Mouse (Mus musculus) liver, embryonic 15.5 days (tissue): ENCODE measurements around the gene Rere. TPM values are rescaled to one million over a fixed set of nuclear protein-coding genes. Genes with fewer than 3 reads are reported as not detected.

Experiments
- ATAC-seq: fragments of 200-750 bp; cut with Nextera tagmentation; 2 replicates; pipeline ENCODE4 v1.8.0; 2017; ENCODE audit warnings: moderate number of reproducible peaks, mild to moderate bottlenecking, moderate library complexity; ENCODE audit not compliant: insufficient read depth
- H3K27ac ChIP-seq: fragments of 300-500 bp; sonication (generic); replicated peaks from 2 replicates; pipeline ENCODE4 v1.5.1; 2015; ENCODE audit warnings: mild to moderate bottlenecking, inconsistent platforms
- H3K27me3 ChIP-seq: fragments of 300-500 bp; sonication (generic); 2 replicates; pipeline ENCODE4 v1.6.1; 2015; ENCODE audit warnings: mild to moderate bottlenecking, inconsistent platforms
- H3K36me3 ChIP-seq: fragments of 300-500 bp; sonication (generic); replicated peaks from 2 replicates; pipeline ENCODE4 v1.6.1; 2015; ENCODE audit warnings: moderate library complexity, mild to moderate bottlenecking, inconsistent platforms
- H3K4me1 ChIP-seq: fragments of 300-500 bp; sonication (generic); replicated peaks from 2 replicates; pipeline ENCODE4 v1.6.1; 2015; ENCODE audit warnings: inconsistent platforms
- H3K4me2 ChIP-seq: fragments of 300-500 bp; sonication (generic); 2 replicates; pipeline ENCODE4 v1.6.1; 2015; ENCODE audit warnings: moderate library complexity, mild to moderate bottlenecking, inconsistent platforms
- H3K4me3 ChIP-seq: fragments of 300-500 bp; sonication (generic); replicated peaks from 2 replicates; pipeline ENCODE4 v1.5.1; 2015; ENCODE audit warnings: mild to moderate bottlenecking, inconsistent platforms
- H3K9ac ChIP-seq: fragments of 300-500 bp; sonication (generic); 2 replicates; pipeline ENCODE4 v1.6.1; 2015; ENCODE audit warnings: moderate library complexity, mild to moderate bottlenecking, inconsistent platforms
- H3K9me3 ChIP-seq: fragments of 300-500 bp; sonication (generic); replicated peaks from 2 replicates; pipeline ENCODE4 v1.6.1; 2016; ENCODE audit warnings: inconsistent platforms
- WGBS: fragments of 180-500 bp; shearing (Covaris S2); methylation state at CpG from one replicate; pipeline ENCODE4 v1.1.7; 2015; ENCODE audit warnings: mixed read lengths; ENCODE audit not compliant: insufficient replicate concordance; 5-methylcytosine and 5-hydroxymethylcytosine counted together
- polyA plus RNA-seq: library from polyadenylated mRNA; unstranded; fragments of >200 nt; fragmentation: Nextera tagmentation; extraction: Ambion mirVana; gene quantifications from 2 replicates; pipeline ENCODE4 v1.2.1, GENCODE M21; 2015

Rere gene
- polyA plus RNA-seq, 1 experiment from 2014 or later: 5.3 TPM

DNA sequence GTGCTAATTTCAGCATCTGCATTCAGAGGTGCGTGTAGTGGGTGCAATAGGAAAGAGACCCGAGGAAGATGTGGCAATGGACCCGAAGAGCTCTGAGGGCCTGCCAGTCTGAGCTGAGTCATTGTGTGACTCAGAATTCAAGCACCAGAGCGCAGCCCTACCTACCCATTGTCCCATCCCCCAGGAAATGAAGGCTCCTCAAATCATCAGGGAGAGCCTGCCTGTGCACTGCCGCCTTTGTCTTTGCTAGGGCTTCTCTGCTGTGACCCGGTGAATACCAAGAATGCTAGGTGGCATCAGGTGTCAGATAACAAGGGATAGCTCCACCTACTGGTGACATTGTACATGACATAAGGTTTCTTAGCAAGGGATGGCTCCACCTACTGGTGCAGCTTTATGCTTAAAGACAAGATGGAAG lies 41.5 kb upstream of the Rere start:
- Histone ChIP-seq H3K36me3 (peaks cover 51% of the 10 kb centered on the region), H3K9ac (no peak overlapping the region), H3K4me2 (peak overlapping the region; percentile 97), H3K4me3 (0 out of 2 replicates have a peak overlapping the region, but pooled peaks have one; percentile 88), H3K9me3 (no peaks in the 10 kb centered on the region), H3K27ac (peak overlapping the region; percentile 38; the same call in 1 of the 2 replicates), H3K4me1 (peaks cover 76% of the 10 kb centered on the region), H3K27me3 (no peaks in the 10 kb centered on the region)
- WGBS: 6% methylated on average over 6 of the region's 6 CpGs
- no peak for ATAC-seq

DNA sequence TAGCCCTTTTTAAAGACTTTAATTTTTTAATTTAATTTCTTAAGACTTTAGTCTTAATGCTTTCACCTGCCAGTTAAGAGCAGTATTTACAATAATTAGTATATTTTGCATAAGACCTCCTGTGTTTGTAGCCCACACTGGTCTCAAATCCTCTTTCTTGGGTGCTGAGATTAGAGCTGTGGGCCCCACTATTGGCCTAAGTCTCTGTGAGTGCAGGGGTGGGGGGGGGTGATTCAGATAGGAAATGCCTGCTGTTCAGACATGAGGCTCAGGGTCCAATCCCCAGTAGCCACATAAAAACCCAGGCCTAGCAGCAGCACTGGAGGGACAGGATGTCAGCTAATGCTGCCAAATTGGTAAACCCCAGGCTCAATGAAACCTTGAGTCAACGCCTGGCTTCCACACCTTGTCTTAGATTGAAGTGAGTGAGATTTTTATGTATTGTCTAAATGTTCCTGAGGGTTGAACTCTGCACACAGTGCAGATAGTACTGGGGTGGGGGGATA lies 41.0 kb upstream of the Rere start:
- H3K4me1 ChIP-seq: peaks cover 72% of the 10 kb centered on the region
- no peak overlapping the region for H3K9ac ChIP-seq
- no peak overlapping the region for H3K4me3 ChIP-seq
- H3K27ac ChIP-seq: no peak overlapping the region
- ATAC-seq: no peak
- peaks cover 56% of the 10 kb centered on the region for H3K36me3 ChIP-seq
- no peaks in the 10 kb centered on the region for H3K27me3 ChIP-seq
- 75% methylated on average over 1 of the region's 1 CpGs for WGBS
- no peak overlapping the region for H3K4me2 ChIP-seq
- H3K9me3 ChIP-seq: no peaks in the 10 kb centered on the region

DNA sequence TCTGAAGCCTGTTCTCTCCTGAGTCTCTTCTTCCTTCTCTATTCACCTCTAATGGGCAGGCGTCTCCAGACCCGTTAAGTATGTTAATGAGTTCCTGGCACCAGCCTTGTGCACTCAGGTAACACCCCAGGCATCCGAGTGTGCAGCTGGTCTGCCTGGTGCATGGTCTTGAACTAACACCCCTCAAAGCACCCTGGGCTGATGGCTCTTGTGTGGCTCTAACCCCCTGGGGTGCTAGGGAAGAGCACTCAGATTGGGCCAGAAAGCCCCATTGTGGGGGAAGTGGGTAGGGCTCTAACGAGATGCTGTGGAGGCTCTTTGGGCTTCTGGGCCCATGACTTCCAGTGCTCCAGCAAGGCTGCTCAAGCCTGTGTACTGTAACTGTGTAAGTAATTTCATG lies 39.7 kb upstream of the Rere start:
- 76% methylated on average over 4 of the region's 4 CpGs for WGBS
- Histone ChIP-seq H3K27me3 (no peaks in the 10 kb centered on the region), H3K9ac (no peak overlapping the region), H3K36me3 (peaks cover 69% of the 10 kb centered on the region), H3K4me1 (peaks cover 61% of the 10 kb centered on the region), H3K9me3 (no peaks in the 10 kb centered on the region), H3K27ac (no peak overlapping the region), H3K4me3 (no peak overlapping the region), H3K4me2 (no peak overlapping the region)
- no peak for ATAC-seq

- 52% methylated on average over 5 of the region's 5 CpGs for WGBS
- H3K4me2 ChIP-seq: no peak overlapping the region
- H3K27ac ChIP-seq: no peak overlapping the region
- no peak for ATAC-seq
- no peak overlapping the region for H3K9ac ChIP-seq
- H3K36me3 ChIP-seq: peaks cover 79% of the 10 kb centered on the region
- no peaks in the 10 kb centered on the region for H3K27me3 ChIP-seq
- H3K4me3 ChIP-seq: no peak overlapping the region
- H3K4me1 ChIP-seq: peaks cover 55% of the 10 kb centered on the region
- H3K9me3 ChIP-seq: no peaks in the 10 kb centered on the region
Observed at GRCm38 (mm10) chr4:150242745-150243144, 38.7 kb upstream of the Rere start.

- WGBS: 56% methylated on average over 2 of the region's 2 CpGs
- H3K9ac ChIP-seq: no peak overlapping the region
- no peak overlapping the region for H3K4me2 ChIP-seq
- no peak overlapping the region for H3K27ac ChIP-seq
- no peaks in the 10 kb centered on the region for H3K9me3 ChIP-seq
- no peak for ATAC-seq
- no peaks in the 10 kb centered on the region for H3K27me3 ChIP-seq
- no peak overlapping the region for H3K4me3 ChIP-seq
- H3K36me3 ChIP-seq: peaks cover 93% of the 10 kb centered on the region
- peaks cover 33% of the 10 kb centered on the region for H3K4me1 ChIP-seq
Observed at GRCm38 (mm10) chr4:150245876-150246275, 35.6 kb upstream of the Rere start.

- H3K4me2 ChIP-seq: no peak overlapping the region
- ATAC-seq: 0 out of 2 replicates have a peak, but pooled peaks have one; percentile 27
- peaks cover 14% of the 10 kb centered on the region for H3K4me1 ChIP-seq
- H3K27ac ChIP-seq: no peak overlapping the region
- 66% methylated on average over 5 of the region's 5 CpGs for WGBS
- no peaks in the 10 kb centered on the region for H3K27me3 ChIP-seq
- H3K36me3 ChIP-seq: peaks cover 74% of the 10 kb centered on the region
- no peak overlapping the region for H3K9ac ChIP-seq
- H3K4me3 ChIP-seq: no peak overlapping the region
- no peaks in the 10 kb centered on the region for H3K9me3 ChIP-seq
Observed at GRCm38 (mm10) chr4:150248009-150248408, 33.4 kb upstream of the Rere start.

GRCm38 (mm10) chr4:150248917-150249316 lies 32.5 kb upstream of the Rere start:
- Histone ChIP-seq H3K9ac (no peak overlapping the region), H3K9me3 (no peaks in the 10 kb centered on the region), H3K27ac (no peak overlapping the region), H3K4me1 (peaks cover 9% of the 10 kb centered on the region), H3K4me2 (no peak overlapping the region), H3K27me3 (no peaks in the 10 kb centered on the region), H3K4me3 (no peak overlapping the region), H3K36me3 (peaks cover 65% of the 10 kb centered on the region)
- WGBS: 81% methylated on average over 5 of the region's 5 CpGs
- ATAC-seq: no peak

DNA sequence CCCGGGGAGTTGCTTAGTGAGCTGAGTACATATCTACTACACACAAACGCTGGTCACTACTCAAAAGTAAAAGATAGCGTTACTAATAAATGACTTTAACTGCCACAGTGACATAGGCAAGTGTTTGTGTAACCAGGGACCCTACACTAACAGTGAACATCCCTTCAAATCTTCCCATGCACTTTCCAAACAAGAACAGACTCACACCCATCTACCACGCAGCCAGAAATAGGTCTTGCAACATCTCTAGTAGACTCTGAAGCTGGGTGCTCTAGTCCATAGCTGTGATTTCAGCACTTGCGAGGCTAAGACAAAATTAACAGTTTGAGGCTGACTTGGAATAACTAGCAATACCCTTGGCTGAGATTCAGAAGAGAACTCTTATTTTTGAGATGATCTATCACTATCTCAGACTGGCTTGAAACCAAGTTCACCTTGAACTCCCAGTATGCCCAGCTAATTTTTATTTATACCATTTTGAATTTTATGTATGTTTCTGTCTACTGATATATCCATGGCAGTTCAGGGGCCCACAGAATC lies 31.6 kb upstream of the Rere start:
- H3K4me2 ChIP-seq: no peak overlapping the region
- H3K9ac ChIP-seq: no peak overlapping the region
- no peak for ATAC-seq
- H3K36me3 ChIP-seq: peaks cover 56% of the 10 kb centered on the region
- no peak overlapping the region for H3K4me3 ChIP-seq
- no peaks in the 10 kb centered on the region for H3K9me3 ChIP-seq
- 61% methylated on average over 5 of the region's 5 CpGs for WGBS
- peaks cover 9% of the 10 kb centered on the region for H3K4me1 ChIP-seq
- no peaks in the 10 kb centered on the region for H3K27me3 ChIP-seq
- no peak overlapping the region for H3K27ac ChIP-seq

- no peaks in the 10 kb centered on the region for H3K27me3 ChIP-seq
- H3K4me3 ChIP-seq: no peak overlapping the region
- H3K9me3 ChIP-seq: no peaks in the 10 kb centered on the region
- peaks cover 9% of the 10 kb centered on the region for H3K4me1 ChIP-seq
- no peak overlapping the region for H3K4me2 ChIP-seq
- H3K27ac ChIP-seq: no peak overlapping the region
- H3K9ac ChIP-seq: no peak overlapping the region
- ATAC-seq: no peak
- 67% methylated on average over 18 of the region's 18 CpGs for WGBS
- peaks cover 46% of the 10 kb centered on the region for H3K36me3 ChIP-seq
Observed at GRCm38 (mm10) chr4:150250549-150251422, 30.7 kb upstream of the Rere start.

- no peak for ATAC-seq
- H3K9me3 ChIP-seq: no peaks in the 10 kb centered on the region
- H3K4me2 ChIP-seq: no peak overlapping the region
- H3K36me3 ChIP-seq: peaks cover 11% of the 10 kb centered on the region
- 60% methylated on average over 4 of the region's 4 CpGs for WGBS
- no peaks in the 10 kb centered on the region for H3K27me3 ChIP-seq
- no peak overlapping the region for H3K9ac ChIP-seq
- no peak overlapping the region for H3K4me3 ChIP-seq
- peaks cover 5% of the 10 kb centered on the region for H3K4me1 ChIP-seq
- no peak overlapping the region for H3K27ac ChIP-seq
Observed at GRCm38 (mm10) chr4:150254416-150254815, 27.0 kb upstream of the Rere start.

DNA sequence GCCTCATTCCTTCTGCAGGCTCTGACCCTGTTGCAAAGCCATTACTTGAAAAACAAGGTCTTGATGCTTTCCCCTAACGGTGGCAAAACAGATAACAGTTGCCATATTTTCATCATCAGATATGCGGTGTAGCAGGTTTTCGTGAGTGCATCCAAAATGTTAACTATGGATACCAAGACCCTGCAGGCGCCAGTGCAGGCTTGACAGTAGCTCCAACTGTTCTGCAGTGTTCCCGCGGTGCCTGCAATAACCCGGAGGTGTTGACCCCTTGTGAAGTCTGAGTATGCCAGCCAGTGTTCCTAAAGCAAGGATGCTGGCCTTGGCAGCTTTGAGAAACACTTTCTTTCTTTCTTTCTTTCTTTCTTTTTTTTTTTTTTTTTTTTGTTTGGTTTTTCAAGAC lies 26.3 kb upstream of the Rere start:
- Histone ChIP-seq H3K4me1 (no peaks in the 10 kb centered on the region), H3K9me3 (no peaks in the 10 kb centered on the region), H3K36me3 (0 out of 2 replicates have a peak, but pooled peaks cover 3% of the 10 kb centered on the region), H3K27me3 (no peaks in the 10 kb centered on the region), H3K27ac (no peak overlapping the region), H3K9ac (no peak overlapping the region), H3K4me3 (no peak overlapping the region), H3K4me2 (no peak overlapping the region)
- WGBS: 63% methylated on average over 7 of the region's 7 CpGs
- no peak for ATAC-seq
